Mouse (Mus musculus) cortical plate, adult 2 months (tissue): Measurements from ENCODE around the gene Upk1b.

Experiments
- CTCF ChIP-seq: fragments of 200-500 bp; IDR thresholded peaks from 2 replicates; pipeline ENCODE4 v1.5.1; 2011; ENCODE audit warnings: mild to moderate bottlenecking, control low read depth, low read length; ENCODE audit not compliant: insufficient read depth; ENCODE audit errors: extremely low read depth
- POLR2A ChIP-seq: fragments of 200-500 bp; IDR thresholded peaks from 2 replicates; pipeline ENCODE4 v1.6.1; 2011; ENCODE audit warnings: mild to moderate bottlenecking, low read length, control low read depth; ENCODE audit not compliant: insufficient read depth; ENCODE audit errors: extremely low read depth

- TF ChIP-seq CTCF (no peak), POLR2A (no peak)
These were observed 41.8 kb downstream of the Upk1b start for GRCm38 (mm10) chr16:38758104-38758861.
